Mouse (Mus musculus) hematopoietic stem cell, adult 5-6 weeks (primary cell): ENCODE data around the gene Tiparp. TPM values are rescaled to one million over a fixed set of nuclear protein-coding genes. Genes with fewer than 3 reads are reported as not detected.

ENCODE experiments used
- ATAC-seq, 2 experiments: fragments of 125-278 bp in 1 of 2; replicated peaks in 1 of 2; 2 replicates each; pipeline ENCODE4 v1.8.0; 2016 to 2017; ENCODE audit warnings: inconsistent platforms in 2 of 2, mild to moderate bottlenecking in 2 of 2, moderate number of reproducible peaks in 2 of 2, low read depth in 1 of 2, moderate TSS enrichment in 1 of 2; ENCODE audit not compliant: low FRiP score in 2 of 2, poor library complexity in 2 of 2, severe bottlenecking in 2 of 2, insufficient read depth in 1 of 2, low TSS enrichment in 1 of 2
- total RNA-seq: library from RNA; stranded (forward); fragments of 172-1452, 232-1000 nt; gene quantifications from 2 replicates; pipeline ENCODE4 v1.2.3, GENCODE M21; 2017

Tiparp gene
- total RNA-seq, 1 experiment from 2014 or later: 50.8 TPM

- no peak for ATAC-seq
Measured at GRCm38 (mm10) chr3:65562694-65563093, 34.5 kb downstream of the Tiparp start.

DNA sequence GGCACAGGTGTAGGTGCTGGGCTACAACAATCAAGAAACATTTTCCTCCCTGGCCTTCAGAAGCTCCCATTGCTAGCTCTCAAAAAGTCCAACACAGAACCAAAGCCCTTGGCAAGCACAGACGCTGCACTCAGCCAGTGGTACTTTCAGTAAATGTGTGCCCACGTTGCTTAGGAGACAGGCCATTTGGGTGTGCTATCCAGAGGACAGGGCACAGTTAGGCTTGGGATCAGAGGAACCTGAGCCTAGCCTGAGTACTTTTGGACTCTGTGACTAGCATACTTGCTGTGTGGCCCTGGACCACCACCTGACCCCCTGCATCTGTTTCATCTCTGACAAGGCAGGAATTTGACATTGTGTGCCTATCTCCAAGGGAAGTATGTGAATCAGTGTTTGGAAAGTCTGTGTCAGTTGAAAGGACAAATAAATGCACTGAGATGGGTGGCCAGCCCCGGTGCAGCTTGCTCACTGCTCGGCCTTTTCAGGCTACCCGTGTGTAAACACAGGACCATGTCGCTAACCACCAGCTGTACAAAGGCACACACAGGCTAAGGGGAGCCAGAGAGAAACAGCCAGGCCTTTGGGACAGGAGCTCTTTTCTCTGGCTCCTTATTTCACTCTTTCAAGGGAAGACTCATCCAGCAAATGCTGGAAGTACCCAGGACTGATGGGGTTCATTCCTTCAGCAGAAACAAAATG is 35.9 kb downstream of the Tiparp start:
- no peak for ATAC-seq

GRCm38 (mm10) chr3:65565632-65566300 is 37.6 kb downstream of the Tiparp start:
- no peak for ATAC-seq

DNA sequence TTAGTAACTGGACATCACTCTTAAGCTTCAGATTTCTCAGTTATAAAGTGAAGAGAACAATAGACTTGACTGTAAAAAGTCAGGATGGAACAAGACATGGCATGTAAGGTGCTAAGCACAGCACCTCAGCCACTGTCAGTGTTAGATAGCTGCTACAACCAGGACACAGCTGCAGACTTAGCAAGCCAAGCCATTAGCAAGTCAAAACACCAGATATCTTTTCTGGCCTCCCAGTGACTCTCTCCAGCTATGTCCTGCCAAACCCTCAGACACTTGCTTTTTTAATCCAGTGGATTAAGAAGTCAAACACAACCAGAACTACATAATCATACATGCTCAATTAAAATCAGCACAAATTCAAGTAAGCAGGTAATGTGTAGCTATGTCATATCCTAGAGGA is 41.7 kb downstream of the Tiparp start:
- no peak for ATAC-seq

DNA sequence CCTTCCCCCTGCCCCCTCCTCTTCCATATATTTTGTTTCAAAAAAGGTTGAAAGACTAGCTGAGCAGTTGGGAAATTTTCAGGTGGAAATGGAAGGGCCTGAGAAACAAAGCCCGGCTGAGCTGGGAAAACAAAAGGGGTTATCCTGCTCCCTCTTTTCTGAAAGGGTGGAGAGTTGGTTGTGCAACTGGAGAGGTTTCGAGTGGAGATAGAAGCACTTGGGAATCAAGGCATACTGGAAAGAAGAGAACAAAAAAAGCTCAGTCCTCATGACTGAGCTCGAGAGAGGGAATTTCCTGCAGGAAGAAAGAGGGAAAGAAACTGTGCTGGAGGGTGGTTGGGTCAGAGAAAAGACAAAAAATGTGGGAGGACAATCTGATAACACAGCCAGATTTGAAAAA is 45.3 kb downstream of the Tiparp start:
- ATAC-seq: no peak

GRCm38 (mm10) chr3:65577602-65578001 is 49.4 kb downstream of the Tiparp start:
- ATAC-seq: no peak

DNA sequence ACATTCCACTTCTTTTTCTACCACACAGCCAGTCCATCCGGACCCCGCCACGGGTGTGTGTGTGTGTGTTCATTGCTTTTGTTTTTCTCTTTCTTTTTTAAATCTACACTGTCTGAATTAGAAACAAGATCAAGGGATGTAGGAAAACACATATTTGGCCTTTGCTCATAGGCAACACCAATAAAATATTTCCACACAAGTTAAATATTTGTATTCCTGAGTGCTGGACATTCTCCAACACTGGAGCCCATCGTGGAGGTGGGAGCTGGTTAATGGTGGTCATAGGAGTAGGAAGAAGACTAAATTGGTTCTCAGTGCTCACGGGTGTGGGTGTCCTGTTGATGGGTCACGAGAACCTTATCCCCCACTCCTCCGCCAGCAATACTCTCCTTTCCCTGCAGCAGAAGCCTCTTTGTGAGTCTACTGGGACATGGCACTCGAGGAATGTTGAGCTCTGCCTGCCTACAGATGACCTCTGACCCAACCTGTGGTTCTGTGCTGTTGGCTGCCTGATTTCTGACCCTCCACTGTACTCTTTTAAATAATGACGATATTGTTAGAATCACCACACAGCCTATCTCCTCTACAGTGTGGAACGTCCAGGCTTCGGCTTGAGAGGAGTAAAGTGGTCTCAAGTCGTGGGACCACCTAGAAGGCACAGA is 51.2 kb downstream of the Tiparp start:
- no peak for ATAC-seq

GRCm38 (mm10) chr3:65581596-65581995 is 53.4 kb downstream of the Tiparp start:
- ATAC-seq: no peak

- no peak for ATAC-seq
Measured at GRCm38 (mm10) chr3:65584329-65584728, 56.1 kb downstream of the Tiparp start.

DNA sequence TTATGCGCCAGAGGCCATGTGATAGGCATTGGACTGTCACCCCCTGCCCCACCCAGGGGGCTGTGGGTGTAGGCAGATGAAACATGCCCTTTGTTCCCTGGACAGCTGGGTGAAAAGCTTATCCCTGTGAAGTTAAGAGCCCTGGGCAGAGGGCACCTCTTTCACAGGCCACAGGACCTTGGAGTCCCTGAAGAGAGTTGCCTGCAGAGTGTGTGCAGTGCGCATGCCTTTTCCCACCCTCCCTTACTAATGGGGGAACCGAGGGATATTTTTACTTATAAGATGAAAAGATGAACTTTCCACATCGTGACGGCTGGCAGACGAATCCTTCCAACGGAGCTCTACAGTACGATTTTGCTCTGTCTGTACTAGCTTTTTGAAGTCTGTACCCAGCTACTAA is 57.1 kb downstream of the Tiparp start:
- no peak for ATAC-seq

- no peak; a peak in 2 of 4 replicates for ATAC-seq
Measured at GRCm38 (mm10) chr3:65585823-65586482, 57.7 kb downstream of the Tiparp start.

- peak; percentile 81 to 82 for ATAC-seq
Measured at GRCm38 (mm10) chr3:65586483-65586905, 58.3 kb downstream of the Tiparp start.

DNA sequence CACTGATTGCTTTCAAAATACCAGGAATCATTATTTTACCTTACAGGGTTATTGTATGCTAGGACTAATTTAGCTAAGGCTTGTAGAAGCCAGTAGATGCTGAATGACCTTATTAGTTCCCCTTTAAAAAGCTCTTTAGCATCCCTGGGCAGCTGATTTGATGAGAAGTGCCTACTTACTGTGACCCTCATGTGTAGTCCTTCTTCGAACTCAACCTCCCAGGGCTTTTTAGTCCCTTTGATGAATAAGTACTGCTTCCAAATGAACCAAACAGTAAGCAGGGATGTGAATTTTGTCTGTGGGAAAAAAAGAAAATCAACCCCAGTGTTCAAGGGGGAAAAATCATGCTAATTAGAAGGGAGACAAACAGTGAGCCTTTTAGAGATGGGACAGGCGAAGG is 58.8 kb downstream of the Tiparp start:
- no peak for ATAC-seq

DNA sequence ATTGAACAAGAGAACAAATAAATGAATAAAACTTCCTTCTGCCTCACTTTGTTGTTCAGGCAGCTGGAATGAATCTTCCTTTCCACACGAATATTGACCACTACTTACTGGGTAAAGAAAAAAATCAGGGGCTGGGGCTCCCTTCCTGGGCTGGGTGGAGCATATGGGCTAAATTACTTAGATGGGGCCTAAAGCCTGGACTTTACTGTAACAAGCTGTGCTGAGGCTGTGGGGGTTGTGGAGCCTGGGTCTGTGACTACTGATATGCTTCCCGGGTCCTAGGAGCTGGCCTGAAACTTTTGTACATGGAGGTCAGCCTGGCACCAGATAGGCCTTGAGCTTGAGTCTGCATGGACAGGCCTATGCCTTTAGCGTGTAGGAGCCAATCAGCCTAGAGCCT is 60.2 kb downstream of the Tiparp start:
- ATAC-seq: no peak

DNA sequence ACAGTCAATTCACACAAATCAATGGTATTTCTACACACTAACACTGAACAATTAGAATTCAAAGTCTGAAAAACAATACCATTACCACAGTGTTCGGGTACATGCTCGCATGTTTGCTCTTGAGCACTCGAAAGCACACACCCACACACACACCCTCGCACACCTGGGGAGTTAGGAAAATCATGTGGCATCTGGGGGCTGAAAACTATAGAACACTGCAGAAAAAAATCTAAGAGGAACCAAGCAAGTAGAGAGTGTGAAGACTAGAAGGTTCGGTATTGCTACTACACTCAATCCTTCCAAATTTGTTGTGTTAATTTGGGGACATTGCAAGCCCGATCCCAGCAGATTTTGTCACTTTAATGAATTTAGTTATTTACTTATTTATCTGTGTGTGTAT is 64.6 kb downstream of the Tiparp start:
- no peak for ATAC-seq

DNA sequence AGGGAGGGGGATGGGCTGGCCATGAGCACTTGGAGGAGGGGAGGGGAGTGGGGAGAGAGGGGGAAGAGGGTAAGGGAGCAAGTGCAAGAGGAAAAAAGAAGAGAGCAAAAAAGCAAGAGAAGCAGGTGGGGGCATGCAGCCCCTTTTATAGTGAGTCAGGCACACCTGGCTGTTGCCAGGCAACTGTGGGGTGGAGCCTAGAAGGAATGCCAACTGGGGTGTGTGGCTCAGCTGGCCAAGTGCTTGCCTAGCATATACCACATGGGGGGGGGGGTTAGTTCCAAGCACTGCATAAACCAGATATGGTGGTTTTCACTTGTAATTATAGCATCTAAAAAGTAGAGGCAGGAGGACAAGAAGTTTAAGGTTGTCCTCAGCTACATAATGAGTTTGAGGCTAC is 66.3 kb downstream of the Tiparp start:
- ATAC-seq: no peak

DNA sequence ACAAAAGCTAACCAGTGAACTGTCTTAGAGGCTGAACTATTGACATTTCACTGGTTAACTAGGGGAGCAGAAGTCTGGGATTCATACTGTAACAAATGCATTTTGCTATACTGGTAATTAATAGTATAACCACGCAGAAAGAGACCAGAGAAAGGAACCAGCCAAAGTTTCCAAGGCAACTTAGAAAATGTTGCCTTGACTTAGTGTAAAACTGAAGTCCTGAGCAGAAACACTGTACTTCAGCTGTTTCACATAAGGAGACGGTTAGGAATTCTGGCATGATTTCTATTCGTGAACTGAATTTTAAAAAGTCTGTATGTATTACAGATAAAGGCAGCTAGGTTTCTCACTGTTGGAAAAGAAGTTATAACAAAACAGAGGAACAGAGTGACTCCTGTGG is 67.0 kb downstream of the Tiparp start:
- no peak for ATAC-seq
